Mouse (Mus musculus): ENCODE measurements around the gene Olfr917.

- TF ChIP-seq CTCF (IDR thresholded peaks at IDR 0.05; ENCODE audit: borderline replicate concordance, control insufficient read depth, extremely low read depth, insufficient read depth, low read length, poor library complexity) (no peak), POLR2A (IDR thresholded peaks at IDR 0.05; ENCODE audit: control insufficient read depth, extremely low read depth, insufficient read depth, low read length, poor library complexity) (no peak)
Measured at GRCm38 (mm10) chr9:38659775-38660174, 5.9 kb downstream of the Olfr917 start, which contains the start of gene Olfr916.
